Mouse (Mus musculus) bone marrow macrophage, adult 2 months (primary cell): ENCODE data around the gene Hoxd8. TPM values are rescaled to one million over a fixed set of nuclear protein-coding genes. Genes with fewer than 3 reads are reported as not detected.

Experiments
- H3K27ac ChIP-seq: 2 replicates; pipeline ENCODE4 v1.5.1; 2012; ENCODE audit warnings: low read depth, low read length; ENCODE audit not compliant: insufficient read depth
- H3K4me1 ChIP-seq: 2 replicates; pipeline ENCODE4 v1.6.1; 2012; ENCODE audit warnings: low read length; ENCODE audit not compliant: control insufficient read depth, insufficient read depth
- H3K4me3 ChIP-seq: 2 replicates; pipeline ENCODE4 v1.5.1; 2012; ENCODE audit warnings: mild to moderate bottlenecking, low read length, moderate library complexity; ENCODE audit not compliant: insufficient read depth
- CTCF ChIP-seq: IDR thresholded peaks from 2 replicates; pipeline ENCODE4 v1.5.1; 2012; ENCODE audit warnings: low read depth, mild to moderate bottlenecking, low read length, moderate library complexity
- POLR2A ChIP-seq: IDR thresholded peaks from 2 replicates; pipeline ENCODE4 v1.6.1; 2012; ENCODE audit warnings: mild to moderate bottlenecking, low read depth, low read length, borderline replicate concordance
- polyA plus RNA-seq: library from polyadenylated mRNA; stranded (reverse); fragments of >200 nt; gene quantifications from 2 replicates; pipeline ENCODE4 v1.2.4, GENCODE M21; 2012; ENCODE audit not compliant: missing spikeins, insufficient read depth, insufficient read length

Hoxd8 gene
- polyA plus RNA-seq, 1 experiment = not detected

- no peak for TF ChIP-seq CTCF
- no peak for TF ChIP-seq POLR2A
- no peak overlapping the region for H3K4me3 ChIP-seq
- no peaks in the 10 kb centered on the region for H3K4me1 ChIP-seq
- no peak overlapping the region for H3K27ac ChIP-seq
These were observed 22.7 kb downstream of the Hoxd8 start for GRCm38 (mm10) chr2:74726973-74727639.

DNA sequence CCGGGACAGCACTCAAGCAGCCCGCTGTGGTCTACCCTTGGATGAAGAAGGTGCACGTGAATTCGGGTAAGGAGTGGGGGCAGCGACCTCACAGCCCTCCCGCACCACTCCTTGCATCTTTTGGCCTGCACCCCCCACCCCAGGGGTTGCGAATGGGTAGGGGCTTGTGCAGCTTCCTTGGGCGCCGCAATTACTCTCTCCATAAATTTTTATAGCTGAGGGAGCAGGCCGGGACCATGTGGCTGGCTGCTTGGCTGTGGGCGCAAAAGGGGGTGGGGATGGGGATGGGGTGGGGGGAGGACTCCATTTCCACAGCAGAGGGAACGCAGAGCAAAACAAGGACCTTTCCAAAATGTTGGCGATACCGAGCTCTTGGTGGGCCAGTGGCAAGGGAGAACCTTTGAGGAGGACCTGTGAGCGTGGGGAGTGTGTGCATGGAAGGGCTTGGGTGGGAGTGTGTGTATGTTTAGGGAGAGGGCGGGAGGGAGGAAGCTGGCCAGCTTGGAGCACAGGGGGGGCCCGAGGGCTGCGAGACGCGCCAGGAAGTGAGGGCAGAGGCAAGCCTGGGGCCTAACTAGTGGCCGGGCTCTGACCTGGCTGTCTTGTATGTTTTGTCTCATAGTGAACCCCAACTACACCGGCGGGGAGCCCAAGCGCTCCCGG lies 23.4 kb downstream of the Hoxd8 start:
- H3K27ac ChIP-seq = no peak overlapping the region
- peaks cover under 1% of the 10 kb centered on the region; the same call in 1 of the 2 replicates for H3K4me1 ChIP-seq
- H3K4me3 ChIP-seq = no peak overlapping the region
- TF ChIP-seq POLR2A = no peak
- TF ChIP-seq CTCF = no peak

GRCm38 (mm10) chr2:74728303-74728680 lies 23.9 kb downstream of the Hoxd8 start:
- no peak overlapping the region for H3K27ac ChIP-seq
- TF ChIP-seq POLR2A (no peak), CTCF (no peak)
- H3K4me1 ChIP-seq = peaks cover 2% of the 10 kb centered on the region; the same call in 1 of the 2 replicates
- H3K4me3 ChIP-seq = no peak overlapping the region

DNA sequence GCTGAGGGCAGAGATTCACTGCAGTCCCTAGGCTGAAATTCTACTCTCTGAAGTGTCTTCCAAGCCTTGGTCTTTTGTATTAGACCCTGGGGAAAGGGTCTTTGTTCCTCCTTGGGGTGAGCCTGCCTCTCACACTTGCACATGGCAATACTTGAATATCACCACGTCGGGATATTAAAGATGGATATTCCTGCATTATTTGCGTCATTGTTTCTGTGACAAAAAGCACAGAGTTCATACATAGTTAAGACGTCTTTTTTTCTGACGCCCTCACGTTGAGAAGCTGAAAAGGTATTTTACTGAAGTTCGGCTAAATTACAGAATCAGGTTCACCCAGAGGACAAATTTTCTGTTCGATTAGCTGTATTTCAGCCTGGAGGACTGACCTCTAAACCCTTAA lies 25.9 kb downstream of the Hoxd8 start:
- TF ChIP-seq POLR2A = no peak
- no peak for TF ChIP-seq CTCF
- Histone ChIP-seq H3K4me1 (peaks cover 2% of the 10 kb centered on the region; the same call in 1 of the 2 replicates), H3K4me3 (no peak overlapping the region), H3K27ac (no peak overlapping the region)

DNA sequence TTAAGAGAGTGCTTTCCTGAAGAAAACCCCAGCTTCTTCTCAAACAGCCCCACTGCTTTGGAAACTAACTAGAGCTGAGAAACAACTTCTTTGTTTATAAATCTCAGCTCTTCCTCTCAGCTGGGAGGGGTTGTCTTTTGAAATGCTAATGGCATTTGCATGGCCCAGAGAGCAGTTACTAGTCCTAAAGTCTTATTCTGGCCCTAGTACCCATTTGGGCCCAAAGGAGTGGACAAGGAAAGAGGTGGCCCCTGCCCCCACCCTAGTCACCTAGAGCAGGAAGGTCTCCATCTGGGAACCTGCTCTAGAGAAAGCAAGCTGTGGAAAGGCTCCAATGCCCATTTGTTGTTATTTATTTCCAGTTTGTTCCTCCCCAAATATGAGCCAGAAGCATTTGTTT lies 26.6 kb downstream of the Hoxd8 start:
- no peak overlapping the region for H3K4me3 ChIP-seq
- H3K27ac ChIP-seq = no peak overlapping the region
- H3K4me1 ChIP-seq = peaks cover 2% of the 10 kb centered on the region; the same call in 1 of the 2 replicates
- TF ChIP-seq CTCF (no peak), POLR2A (no peak)

DNA sequence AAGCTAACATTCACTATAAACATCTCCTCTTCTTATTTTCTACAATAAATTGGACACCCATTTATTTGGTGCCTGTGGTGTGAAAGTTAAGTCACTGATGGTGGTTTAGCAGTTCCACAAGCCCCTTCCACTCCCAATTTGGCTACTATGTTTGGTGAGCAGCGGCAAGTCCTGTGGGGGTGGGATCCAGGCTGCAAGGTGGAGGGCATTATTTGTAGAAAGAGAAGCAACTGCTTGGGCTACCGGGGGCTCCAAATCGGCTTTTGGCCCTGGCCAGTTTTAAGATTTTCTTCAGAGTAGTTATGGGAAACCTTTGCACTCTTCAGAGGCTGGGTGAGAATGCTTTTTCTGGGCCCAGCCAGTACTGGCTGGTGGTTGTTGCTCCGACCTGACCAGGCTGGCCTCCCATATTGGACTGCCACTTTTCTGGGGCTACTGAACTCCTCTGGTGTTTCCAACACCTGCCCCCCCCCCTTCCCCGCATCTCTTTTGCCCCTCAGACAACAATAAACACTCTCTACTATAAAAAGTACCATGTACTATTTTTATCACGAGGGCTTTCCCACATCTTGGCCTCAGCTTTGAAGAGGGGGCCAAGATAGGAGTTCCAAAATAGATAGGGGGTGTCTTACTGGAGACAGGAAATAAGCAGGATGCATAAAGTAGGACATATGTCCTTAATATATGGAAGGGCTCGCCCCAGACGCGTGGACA lies 27.5 kb downstream of the Hoxd8 start:
- TF ChIP-seq POLR2A (no peak), CTCF (no peak)
- H3K4me1 ChIP-seq = peaks cover 2% of the 10 kb centered on the region; the same call in 1 of the 2 replicates
- H3K27ac ChIP-seq = no peak overlapping the region
- H3K4me3 ChIP-seq = no peak overlapping the region

GRCm38 (mm10) chr2:74732513-74733316 lies 28.3 kb downstream of the Hoxd8 start:
- H3K27ac ChIP-seq = no peak overlapping the region
- H3K4me1 ChIP-seq = peaks cover 2% of the 10 kb centered on the region; the same call in 1 of the 2 replicates
- no peak overlapping the region for H3K4me3 ChIP-seq
- no peak for TF ChIP-seq POLR2A
- no peak for TF ChIP-seq CTCF

DNA sequence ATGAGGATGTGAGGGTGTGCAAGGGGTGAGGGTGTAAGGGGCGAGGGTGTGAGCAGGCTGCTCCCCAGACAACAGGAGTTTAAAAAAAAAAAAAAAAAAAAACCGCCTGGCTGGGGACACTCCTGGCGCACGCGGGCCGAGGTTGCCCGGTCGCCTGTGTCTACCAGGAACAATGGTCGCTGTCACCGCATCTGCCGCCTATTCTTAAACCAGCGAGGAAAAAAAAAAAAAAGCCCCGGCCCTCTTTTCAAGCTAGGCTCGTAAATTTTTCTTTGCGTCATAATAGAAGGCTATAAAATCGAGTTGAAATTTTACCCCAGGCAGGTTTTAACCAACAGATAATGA lies 28.9 kb downstream of the Hoxd8 start:
- Histone ChIP-seq H3K4me1 (peaks cover 2% of the 10 kb centered on the region; the same call in 1 of the 2 replicates), H3K4me3 (no peak overlapping the region), H3K27ac (no peak overlapping the region)
- TF ChIP-seq POLR2A = no peak
- no peak for TF ChIP-seq CTCF

GRCm38 (mm10) chr2:74733765-74734164 lies 29.4 kb downstream of the Hoxd8 start:
- H3K27ac ChIP-seq = no peak overlapping the region

DNA sequence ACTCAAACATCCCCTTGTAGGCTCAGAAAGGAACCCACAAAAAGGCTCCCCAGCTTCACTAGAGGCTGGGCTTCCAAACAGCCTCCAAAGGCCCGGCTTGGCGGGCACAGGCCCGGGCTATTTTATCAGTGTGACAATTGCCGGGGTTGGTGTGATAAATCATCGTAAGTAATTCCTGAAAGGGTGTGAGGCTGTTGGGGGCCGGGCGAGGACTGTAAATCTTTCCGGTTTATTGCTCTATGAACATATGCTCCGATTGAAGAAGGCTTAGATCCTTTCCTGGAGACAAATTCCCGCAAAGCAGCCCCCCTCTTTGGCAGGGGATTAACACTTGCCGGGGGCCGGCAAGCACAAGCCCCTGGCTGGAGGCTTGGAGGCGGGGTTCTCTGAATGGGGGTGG lies 30.0 kb downstream of the Hoxd8 start:
- no peak overlapping the region for H3K27ac ChIP-seq
- no peak for TF ChIP-seq POLR2A
- no peak for TF ChIP-seq CTCF
- H3K4me1 ChIP-seq = peaks cover 2% of the 10 kb centered on the region; the same call in 1 of the 2 replicates
- no peak overlapping the region for H3K4me3 ChIP-seq

More at GRCm38 (mm10) chr2:74733765-74734164, 29.4 kb downstream of the Hoxd8 start:
- peaks cover 2% of the 10 kb centered on the region; the same call in 1 of the 2 replicates for H3K4me1 ChIP-seq
- TF ChIP-seq CTCF = no peak
- TF ChIP-seq POLR2A = no peak
- no peak overlapping the region for H3K4me3 ChIP-seq
